Mouse (Mus musculus) hindbrain, embryonic 12.5 days (tissue): ENCODE measurements around the gene Tal1. TPM values are rescaled to one million over a fixed set of nuclear protein-coding genes. Genes with fewer than 3 reads are reported as not detected.

Experiments used
- ATAC-seq: fragments of 200-750 bp; cut with Nextera tagmentation; 2 replicates; pipeline ENCODE4 v1.8.0; 2017; ENCODE audit warnings: moderate TSS enrichment; ENCODE audit not compliant: low FRiP score
- H3K27ac ChIP-seq: fragments of 300-500 bp; sonication (generic); 2 replicates; pipeline ENCODE4 v1.5.1; 2016; ENCODE audit warnings: mild to moderate bottlenecking
- H3K27me3 ChIP-seq: fragments of 300-500 bp; sonication (generic); 2 replicates; pipeline ENCODE4 v1.6.1; 2016; ENCODE audit warnings: mild to moderate bottlenecking
- H3K36me3 ChIP-seq: fragments of 300-500 bp; sonication (generic); 2 replicates; pipeline ENCODE4 v1.6.1; 2016; ENCODE audit warnings: mild to moderate bottlenecking
- H3K4me1 ChIP-seq: fragments of 300-500 bp; sonication (generic); 2 replicates; pipeline ENCODE4 v1.6.1; 2016
- H3K4me2 ChIP-seq: fragments of 300-500 bp; sonication (generic); replicated peaks from 2 replicates; pipeline ENCODE4 v1.6.1; 2016; ENCODE audit warnings: mild to moderate bottlenecking
- H3K4me3 ChIP-seq: fragments of 300-500 bp; sonication (generic); 2 replicates; pipeline ENCODE4 v1.5.1; 2016; ENCODE audit warnings: mild to moderate bottlenecking
- H3K9ac ChIP-seq: fragments of 300-500 bp; sonication (generic); 2 replicates; pipeline ENCODE4 v1.6.1; 2016; ENCODE audit warnings: mild to moderate bottlenecking, moderate library complexity
- H3K9me3 ChIP-seq: fragments of 300-500 bp; sonication (generic); replicated peaks from 2 replicates; pipeline ENCODE4 v1.6.1; 2016; ENCODE audit warnings: mild to moderate bottlenecking
- WGBS: fragments of 180-500 bp; shearing (Covaris S2); methylation state at CpG from one replicate; pipeline ENCODE4 v1.1.7; 2016; 5-methylcytosine and 5-hydroxymethylcytosine counted together
- polyA plus RNA-seq: library from polyadenylated mRNA; unstranded; fragments of >200 nt; fragmentation: Nextera tagmentation; extraction: Ambion mirVana; gene quantifications from 2 replicates; pipeline ENCODE4 v1.2.1, GENCODE M21; 2016

The Tal1 gene
- polyA plus RNA-seq, 1 experiment from 2014 or later, result 6.0 TPM

DNA sequence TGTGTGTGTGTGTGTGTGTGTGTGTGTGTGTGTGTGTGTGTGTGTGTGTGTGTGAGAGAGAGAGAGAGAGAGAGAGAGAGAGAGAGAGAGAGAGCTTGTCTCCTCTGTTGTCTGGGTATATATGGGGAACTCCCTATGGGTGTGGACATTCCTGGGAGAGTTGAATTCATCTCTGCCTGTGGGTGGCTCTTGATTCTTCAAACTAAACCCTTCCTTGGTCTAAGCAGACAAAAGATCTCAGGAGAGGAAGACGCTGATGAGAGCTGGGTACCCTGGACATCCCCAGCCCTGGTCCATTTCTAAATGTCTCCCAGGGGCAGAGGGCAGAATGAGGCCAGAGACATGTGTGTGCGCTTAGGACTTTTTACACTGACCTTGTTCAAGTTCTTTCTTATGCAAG is 37.8 kb downstream of the Tal1 start:
- no peak for ATAC-seq
- Histone ChIP-seq H3K36me3 (no peaks in the 10 kb centered on the region), H3K4me1 (peaks cover 15% of the 10 kb centered on the region), H3K4me2 (no peak overlapping the region), H3K27me3 (peaks cover 60% of the 10 kb centered on the region), H3K27ac (no peak overlapping the region), H3K9me3 (no peaks in the 10 kb centered on the region), H3K9ac (no peak overlapping the region), H3K4me3 (no peak overlapping the region)
- WGBS, result 83% methylated on average over 2 of the region's 2 CpGs

DNA sequence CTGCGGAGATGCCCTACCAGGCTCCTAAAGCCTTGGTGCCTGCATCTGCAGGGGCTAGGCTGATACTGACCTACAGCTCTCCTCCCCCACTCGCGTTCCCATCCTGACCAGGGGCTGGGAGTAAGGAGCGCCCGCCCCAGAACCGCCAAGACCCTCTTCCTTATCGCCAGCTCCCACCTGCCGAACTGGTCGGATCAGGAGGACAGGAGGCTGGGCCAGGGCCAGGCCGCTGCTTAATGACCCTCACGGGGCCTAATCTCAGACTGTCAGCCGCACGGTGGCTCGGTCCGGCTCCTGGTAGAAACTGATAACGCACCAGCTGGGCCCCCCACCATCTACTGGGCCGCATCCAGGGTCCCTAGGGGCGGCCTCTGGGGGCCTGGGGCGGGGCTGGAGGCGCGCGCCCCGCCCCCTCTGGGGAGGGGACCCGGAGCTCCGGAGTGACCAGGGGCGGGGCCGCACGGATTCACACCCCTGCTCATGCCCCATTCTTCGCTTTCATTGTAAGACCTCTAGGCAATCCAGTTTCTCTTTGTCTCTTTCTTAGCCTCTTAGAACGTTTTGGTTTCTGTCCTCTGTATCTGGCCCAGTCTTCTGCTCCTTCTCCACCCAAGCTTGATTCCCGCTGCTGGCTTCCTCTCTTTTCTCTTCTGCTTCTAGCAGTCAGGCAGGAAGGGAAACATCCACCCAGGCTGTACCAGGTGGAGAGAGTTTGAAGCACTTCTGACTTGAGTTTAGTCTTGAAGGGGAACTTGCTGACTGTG is 39.6 kb downstream of the Tal1 start:
- H3K27me3 ChIP-seq, result peaks cover 57% of the 10 kb centered on the region
- H3K4me1 ChIP-seq, result peaks cover 15% of the 10 kb centered on the region
- H3K9me3 ChIP-seq, result no peaks in the 10 kb centered on the region
- peak overlapping the region; percentile 50 for H3K9ac ChIP-seq
- peak; percentile 77 for ATAC-seq
- H3K4me3 ChIP-seq, result peak overlapping the region; percentile 33
- H3K4me2 ChIP-seq, result peak overlapping the region; percentile 69
- H3K36me3 ChIP-seq, result no peaks in the 10 kb centered on the region
- WGBS, result under 1% methylated on average over 31 of the region's 31 CpGs
- peak overlapping the region; percentile 3; the same call in 1 of the 2 replicates for H3K27ac ChIP-seq

DNA sequence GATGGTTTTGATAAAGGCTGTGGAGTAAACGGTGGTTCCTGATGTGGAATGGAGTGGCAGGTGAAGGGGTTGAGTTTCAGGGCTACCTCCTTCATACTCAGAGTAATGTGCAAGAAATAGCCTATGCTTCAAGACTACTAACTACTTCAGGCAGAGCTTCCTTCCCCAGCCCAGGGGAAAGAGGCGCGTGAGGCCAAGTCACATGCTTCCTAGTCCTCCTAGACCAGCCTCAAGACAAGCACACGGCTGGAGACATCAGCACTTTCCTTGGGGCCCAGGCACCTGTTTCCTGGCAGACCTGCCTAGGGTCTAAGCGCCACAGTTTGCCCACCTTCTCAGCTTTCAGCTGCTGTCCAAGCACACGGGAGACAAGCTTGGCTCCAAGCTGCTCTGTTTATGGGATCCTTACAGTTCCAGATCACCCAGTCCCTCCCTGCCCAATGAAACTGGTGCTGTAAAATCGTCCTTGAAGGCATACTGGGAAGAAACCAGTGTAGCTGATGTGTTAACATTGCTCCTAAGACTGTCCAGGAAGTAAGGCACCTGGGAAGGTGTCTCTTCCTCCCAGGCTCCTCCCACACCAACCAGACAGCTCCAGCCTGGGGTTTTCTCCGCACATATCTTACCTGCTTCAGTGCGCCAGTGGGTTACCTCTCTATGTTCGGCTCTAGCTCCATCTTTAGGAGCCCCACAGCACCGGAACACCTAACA is 40.4 kb downstream of the Tal1 start:
- 11% methylated on average over 11 of the region's 11 CpGs for WGBS
- Histone ChIP-seq H3K27ac (no peak overlapping the region; the same call in 1 of the 2 replicates), H3K9ac (no peak overlapping the region), H3K27me3 (peaks cover 54% of the 10 kb centered on the region), H3K36me3 (no peaks in the 10 kb centered on the region), H3K4me3 (peak overlapping the region; percentile 33), H3K4me2 (peak overlapping the region; percentile 69), H3K9me3 (no peaks in the 10 kb centered on the region), H3K4me1 (peaks cover 15% of the 10 kb centered on the region)
- peak; percentile 20; the same call in 1 of the 2 replicates for ATAC-seq

DNA sequence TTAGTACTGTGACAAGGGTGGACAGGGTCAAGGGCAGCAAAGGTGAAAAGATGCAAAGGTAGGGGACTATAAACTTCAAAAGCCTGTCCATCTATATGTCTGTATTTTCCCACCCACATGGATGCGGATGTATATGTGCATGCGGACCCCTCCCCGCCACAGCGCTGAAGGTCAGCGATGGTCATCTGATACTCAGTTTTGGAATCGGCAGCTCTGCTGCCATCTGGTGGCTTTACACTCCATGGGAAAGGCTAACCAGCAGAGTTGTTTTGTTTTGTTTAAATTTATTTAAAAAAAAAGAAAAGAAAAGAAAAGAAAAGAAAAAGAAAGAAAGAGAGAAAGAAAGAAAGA is 40.9 kb downstream of the Tal1 start:
- Histone ChIP-seq H3K9ac (no peak overlapping the region), H3K4me1 (peaks cover 15% of the 10 kb centered on the region), H3K4me2 (peak overlapping the region; percentile 40), H3K9me3 (no peaks in the 10 kb centered on the region), H3K4me3 (no peak overlapping the region; the same call in 1 of the 2 replicates), H3K36me3 (no peaks in the 10 kb centered on the region), H3K27me3 (peaks cover 51% of the 10 kb centered on the region), H3K27ac (no peak overlapping the region)
- WGBS, result under 1% methylated on average over 6 of the region's 6 CpGs
- peak; percentile 23; the same call in 1 of the 2 replicates for ATAC-seq

DNA sequence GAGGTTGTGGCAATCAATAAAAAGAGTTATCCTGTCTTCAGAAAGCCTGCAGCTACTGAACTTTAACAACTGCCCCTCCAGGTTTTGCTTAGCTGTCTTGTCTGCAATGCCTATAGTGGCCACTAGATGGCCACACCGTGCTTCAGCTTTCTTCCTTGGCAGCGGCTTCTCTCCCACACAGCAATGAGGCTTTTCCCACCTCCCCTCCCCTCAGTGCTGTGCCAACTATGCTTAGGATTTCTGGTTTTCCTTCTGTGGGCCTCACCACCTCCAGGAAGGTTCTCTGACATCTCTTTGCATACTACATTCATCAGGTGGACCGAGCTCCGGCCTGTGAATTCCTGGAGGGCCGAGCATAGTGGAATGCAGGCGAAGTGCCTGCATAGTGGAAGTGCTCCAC is 45.5 kb downstream of the Tal1 start:
- Histone ChIP-seq H3K9ac (no peak overlapping the region), H3K27me3 (peaks cover 15% of the 10 kb centered on the region), H3K4me1 (peaks cover 4% of the 10 kb centered on the region), H3K9me3 (no peaks in the 10 kb centered on the region), H3K4me2 (no peak overlapping the region), H3K27ac (no peak overlapping the region), H3K36me3 (no peaks in the 10 kb centered on the region), H3K4me3 (no peak overlapping the region)
- WGBS, result 43% methylated on average over 6 of the region's 6 CpGs
- 0 out of 2 replicates have a peak, but pooled peaks have one; percentile 59 for ATAC-seq

DNA sequence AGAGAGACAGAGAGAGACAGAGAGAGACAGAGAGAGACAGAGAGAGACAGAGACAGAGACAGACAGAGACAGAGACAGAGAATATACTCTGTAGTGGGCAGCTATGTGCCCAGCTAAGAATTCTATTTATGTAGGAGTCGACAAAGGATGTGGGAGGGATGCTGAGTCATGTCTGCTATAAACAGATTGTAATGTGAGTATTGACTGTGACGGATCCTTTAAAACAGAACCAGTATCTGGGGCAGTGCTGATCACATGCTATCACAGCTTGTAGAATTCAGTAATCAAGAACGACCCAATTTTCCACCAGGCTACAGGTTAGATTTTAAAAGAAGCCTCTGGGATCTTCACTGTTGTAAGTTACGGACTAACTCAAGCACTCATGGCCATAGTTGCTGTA is 47.3 kb downstream of the Tal1 start:
- Histone ChIP-seq H3K4me1 (no peaks in the 10 kb centered on the region), H3K4me3 (no peak overlapping the region), H3K9me3 (no peaks in the 10 kb centered on the region), H3K9ac (no peak overlapping the region), H3K27me3 (peaks cover 10% of the 10 kb centered on the region), H3K4me2 (no peak overlapping the region), H3K36me3 (no peaks in the 10 kb centered on the region), H3K27ac (no peak overlapping the region)
- no peak for ATAC-seq
- 73% methylated on average over 4 of the region's 4 CpGs for WGBS

DNA sequence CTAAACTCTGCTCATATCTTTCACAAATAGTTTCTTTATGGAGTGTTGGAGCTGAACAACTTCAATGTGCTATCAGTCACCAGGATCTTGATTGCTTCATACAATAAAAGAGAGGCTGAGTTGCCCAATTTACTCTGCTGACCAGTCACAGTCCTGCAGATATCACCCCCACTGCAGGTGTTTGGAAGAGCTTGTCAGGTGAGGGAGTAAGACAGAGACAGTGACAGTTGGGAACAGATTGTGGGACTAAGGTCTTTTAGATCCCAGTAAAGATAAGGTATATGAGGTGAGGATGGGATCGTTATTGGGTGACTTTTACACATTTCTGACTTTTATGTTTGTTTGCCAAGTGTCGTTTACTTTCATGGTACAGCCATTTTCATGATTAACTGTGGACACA is 54.9 kb downstream of the Tal1 start:
- no peak overlapping the region for H3K9ac ChIP-seq
- no peak overlapping the region for H3K4me2 ChIP-seq
- ATAC-seq, result no peak
- H3K36me3 ChIP-seq, result no peaks in the 10 kb centered on the region
- H3K4me3 ChIP-seq, result no peak overlapping the region
- H3K9me3 ChIP-seq, result 0 out of 2 replicates have a peak, but pooled peaks cover 3% of the 10 kb centered on the region
- no peak overlapping the region for H3K27ac ChIP-seq
- no peaks in the 10 kb centered on the region for H3K4me1 ChIP-seq
- 78% methylated on average over 2 of the region's 2 CpGs for WGBS
- no peaks in the 10 kb centered on the region for H3K27me3 ChIP-seq

DNA sequence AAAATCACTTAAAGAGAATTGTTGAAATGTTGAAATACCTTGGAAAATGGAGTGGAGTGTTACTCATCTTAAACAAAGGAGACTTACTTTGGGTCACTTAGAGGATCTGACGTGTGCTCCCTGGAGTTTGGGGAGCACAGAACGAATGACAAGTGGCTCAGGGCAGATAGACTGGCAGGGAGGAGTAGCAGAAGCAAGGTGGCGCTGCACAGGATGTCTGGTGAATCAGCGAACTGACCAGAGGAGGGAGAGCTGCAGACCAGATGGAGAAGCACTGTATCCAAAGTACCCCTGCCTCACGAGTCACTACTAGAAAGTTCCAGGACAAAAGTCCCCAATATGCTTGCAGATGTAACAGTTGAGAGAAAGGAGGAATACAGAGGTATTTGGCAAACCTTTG is 57.0 kb downstream of the Tal1 start:
- WGBS, result 21% methylated on average over 5 of the region's 5 CpGs
- Histone ChIP-seq H3K27ac (no peak overlapping the region), H3K4me3 (no peak overlapping the region), H3K4me1 (no peaks in the 10 kb centered on the region), H3K9ac (no peak overlapping the region), H3K4me2 (no peak overlapping the region), H3K27me3 (no peaks in the 10 kb centered on the region), H3K36me3 (no peaks in the 10 kb centered on the region), H3K9me3 (0 out of 2 replicates have a peak, but pooled peaks cover 3% of the 10 kb centered on the region)
- no peak for ATAC-seq

DNA sequence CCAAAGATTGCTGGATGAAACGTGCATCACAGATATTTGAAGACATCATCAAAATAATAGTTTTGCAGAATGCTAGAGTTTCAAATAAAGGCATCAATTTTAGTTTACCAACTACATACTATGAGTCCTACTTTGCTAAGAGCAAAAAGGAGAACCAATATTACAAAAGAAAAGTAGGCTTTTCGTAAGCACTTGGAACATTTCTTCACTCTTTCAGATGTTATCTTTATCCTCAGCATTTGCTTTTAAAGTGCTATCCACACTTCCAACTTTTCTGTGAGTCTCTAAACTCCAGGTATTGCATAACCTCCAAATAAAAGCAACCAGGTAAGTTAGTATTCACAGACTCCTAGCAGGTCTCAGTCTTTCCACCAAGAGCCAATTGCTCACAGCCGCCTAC is 63.4 kb downstream of the Tal1 start:
- 86% methylated on average over 3 of the region's 3 CpGs for WGBS
- Histone ChIP-seq H3K9ac (no peak overlapping the region), H3K4me1 (no peaks in the 10 kb centered on the region), H3K4me3 (no peak overlapping the region), H3K27me3 (no peaks in the 10 kb centered on the region), H3K27ac (no peak overlapping the region), H3K9me3 (0 out of 2 replicates have a peak, but pooled peaks cover 3% of the 10 kb centered on the region), H3K4me2 (no peak overlapping the region), H3K36me3 (no peaks in the 10 kb centered on the region)
- no peak for ATAC-seq

DNA sequence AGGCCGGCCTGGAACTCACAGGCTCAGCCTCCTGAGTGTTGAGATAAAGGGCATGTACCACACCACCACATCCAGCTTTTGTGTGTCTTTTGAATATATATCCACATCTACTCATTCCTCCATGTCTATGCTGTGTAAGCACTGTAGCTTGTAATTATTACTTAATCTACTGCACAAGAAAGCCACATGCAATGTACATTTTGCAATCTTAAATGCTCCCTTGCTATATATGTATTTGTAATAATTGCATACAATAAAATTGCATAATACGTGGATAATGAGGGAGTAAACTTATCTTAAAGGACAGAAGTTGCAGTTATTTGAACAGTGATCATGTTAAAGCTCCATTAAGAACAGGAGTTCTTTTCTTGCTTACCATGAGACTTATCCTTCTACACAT is 64.9 kb downstream of the Tal1 start:
- Histone ChIP-seq H3K4me3 (no peak overlapping the region), H3K27ac (no peak overlapping the region), H3K27me3 (no peaks in the 10 kb centered on the region), H3K4me2 (no peak overlapping the region), H3K4me1 (no peaks in the 10 kb centered on the region), H3K36me3 (no peaks in the 10 kb centered on the region), H3K9me3 (0 out of 2 replicates have a peak, but pooled peaks cover under 1% of the 10 kb centered on the region), H3K9ac (no peak overlapping the region)
- ATAC-seq, result no peak
- 87% methylated on average over 2 of the region's 2 CpGs for WGBS
